Mouse (Mus musculus) retina, embryonic 14.5 days (tissue): ENCODE measurements at regions not wholly inside any gene's neighbourhood (a gene's known extent, or its start where the extent isn't known, plus 50 kb on each side); places are given as distances from the start of the nearest gene placed in this dataset.

ENCODE experiments used
- DNase-seq: peaks from one replicate; pipeline ENCODE4 v3.0.0-alpha.2; 2015; ENCODE audit warnings: low spot score

GRCm38 (mm10) chr13:54318601-54319000 lies 52.5 kb upstream of the Cplx2 start:
- DNase-seq, result no peak

DNA sequence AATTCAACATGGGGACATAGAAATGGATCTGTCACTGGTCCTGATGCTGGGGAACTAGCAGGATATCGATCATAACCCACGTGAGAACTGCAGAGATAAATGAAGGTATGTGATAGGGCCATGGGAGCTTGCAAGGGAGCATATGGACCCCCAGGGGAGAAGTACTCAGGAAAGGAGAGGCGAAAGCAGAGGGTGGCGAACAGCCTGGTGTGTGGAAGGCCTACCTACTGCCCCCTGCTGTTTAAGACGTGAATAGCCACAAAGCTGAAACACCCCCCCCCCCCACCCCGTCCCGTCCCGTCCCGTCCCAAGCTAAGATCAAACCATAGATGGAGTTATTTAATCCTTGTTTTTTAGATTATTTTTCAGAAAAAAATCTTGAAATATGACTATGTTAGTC lies 50.9 kb upstream of the Cplx2 start:
- DNase-seq, result no peak

- DNase-seq, result no peak
These were observed 50.1 kb upstream of the Cplx2 start for GRCm38 (mm10) chr13:54321011-54321410.
